Mouse (Mus musculus) gastrocnemius, adult 2 months (tissue): ENCODE measurements at regions not wholly inside any gene's neighbourhood (a gene's known extent, or its start where the extent isn't known, plus 50 kb on each side); places are given as distances from the start of the nearest gene placed in this dataset.
A peak's percentile ranks its signal among the peaks of the same experiment; 100 is the strongest.
"Not testable (repeated sequence)": the region's sequence is repeated elsewhere in the genome, so short reads cannot be mapped to it uniquely, and the experiment has no call there.

Source experiments
- DNase-seq: peaks from one replicate; pipeline ENCODE4 v3.0.0; 2022
- H3K27ac ChIP-seq: fragments of 200-600 bp; 2 replicates; pipeline ENCODE4 v1.8.1; 2022; ENCODE audit warnings: mild to moderate bottlenecking
- H3K4me3 ChIP-seq: fragments of 200-600 bp; 2 replicates; pipeline ENCODE4 v1.8.1; 2022; ENCODE audit warnings: mild to moderate bottlenecking, moderate library complexity
- CTCF ChIP-seq: fragments of 200-600 bp; IDR thresholded peaks from 2 replicates; pipeline ENCODE4 v1.8.1; 2022; ENCODE audit warnings: antibody characterized with exemption, mild to moderate bottlenecking, moderate library complexity
- intact Hi-C: fragments of 180-260 bp; cut with DNase I; formaldehyde crosslinking; loops from one replicate; pipeline ENCODE4 v1.15.1; 2025

DNA sequence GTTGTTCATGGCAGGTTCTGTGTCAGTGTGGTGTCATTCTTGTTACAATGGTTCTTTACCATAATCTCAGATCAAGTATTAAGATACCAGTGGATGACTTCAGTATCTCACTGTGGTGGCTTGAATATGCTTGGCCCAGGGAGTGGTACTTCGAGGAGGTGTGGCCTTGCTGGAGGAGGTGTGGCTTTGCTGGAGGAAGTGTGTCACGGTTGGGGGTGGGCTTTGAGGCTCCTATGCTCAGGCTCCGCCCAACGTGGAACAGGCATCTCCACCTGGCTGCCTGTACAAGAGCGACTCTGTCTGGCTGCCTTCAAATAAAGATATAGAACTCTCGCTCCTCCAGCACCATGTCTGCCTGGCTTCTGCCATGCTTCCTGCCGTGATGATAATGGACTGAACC, 63.6 kb downstream of the Cd2 start:
- DNase-seq: no peak
- H3K27ac ChIP-seq: no peak overlapping the region
- TF ChIP-seq CTCF: no peak
- intact Hi-C loops: no loop called here
- H3K4me3 ChIP-seq: no peak overlapping the region

DNA sequence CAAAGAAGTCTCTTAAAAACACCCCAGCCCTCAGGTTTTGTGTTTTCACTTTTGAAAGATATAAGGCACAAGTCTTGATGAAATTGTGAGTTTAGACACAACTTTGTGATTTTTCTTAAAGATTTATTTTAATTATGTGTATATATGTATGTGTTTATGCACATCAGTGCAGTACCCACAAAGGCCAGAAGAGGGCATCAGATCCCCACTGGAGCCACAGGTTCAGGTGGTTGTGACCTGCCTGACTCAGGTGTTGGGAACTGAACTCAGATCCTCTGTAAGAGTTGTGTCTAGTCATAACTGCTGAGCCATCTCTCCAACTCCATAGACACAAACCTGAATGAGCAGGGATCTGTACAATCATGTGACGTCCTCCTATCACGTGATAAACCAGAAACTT, 67.8 kb downstream of the Cd2 start:
- Histone ChIP-seq H3K4me3 (no peak overlapping the region), H3K27ac (no peak overlapping the region)
- TF ChIP-seq CTCF: peak; percentile 32
- intact Hi-C loops: no loop called here
- DNase-seq: no peak

GRCm38 (mm10) chr3:101216711-101217110, 71.0 kb downstream of the Cd2 start:
- intact Hi-C loops: no loop called here
- H3K4me3 ChIP-seq: no peak overlapping the region
- no peak for DNase-seq
- no peak overlapping the region for H3K27ac ChIP-seq
- TF ChIP-seq CTCF: no peak

- no peak overlapping the region for H3K4me3 ChIP-seq
- intact Hi-C loops: no loop called here
- no peak for TF ChIP-seq CTCF
- DNase-seq: peak; percentile 34
- H3K27ac ChIP-seq: peak overlapping the region; percentile 25; the same call in 1 of the 2 replicates
Observed at GRCm38 (mm10) chr3:101213212-101213562, 74.6 kb downstream of the Cd2 start.

DNA sequence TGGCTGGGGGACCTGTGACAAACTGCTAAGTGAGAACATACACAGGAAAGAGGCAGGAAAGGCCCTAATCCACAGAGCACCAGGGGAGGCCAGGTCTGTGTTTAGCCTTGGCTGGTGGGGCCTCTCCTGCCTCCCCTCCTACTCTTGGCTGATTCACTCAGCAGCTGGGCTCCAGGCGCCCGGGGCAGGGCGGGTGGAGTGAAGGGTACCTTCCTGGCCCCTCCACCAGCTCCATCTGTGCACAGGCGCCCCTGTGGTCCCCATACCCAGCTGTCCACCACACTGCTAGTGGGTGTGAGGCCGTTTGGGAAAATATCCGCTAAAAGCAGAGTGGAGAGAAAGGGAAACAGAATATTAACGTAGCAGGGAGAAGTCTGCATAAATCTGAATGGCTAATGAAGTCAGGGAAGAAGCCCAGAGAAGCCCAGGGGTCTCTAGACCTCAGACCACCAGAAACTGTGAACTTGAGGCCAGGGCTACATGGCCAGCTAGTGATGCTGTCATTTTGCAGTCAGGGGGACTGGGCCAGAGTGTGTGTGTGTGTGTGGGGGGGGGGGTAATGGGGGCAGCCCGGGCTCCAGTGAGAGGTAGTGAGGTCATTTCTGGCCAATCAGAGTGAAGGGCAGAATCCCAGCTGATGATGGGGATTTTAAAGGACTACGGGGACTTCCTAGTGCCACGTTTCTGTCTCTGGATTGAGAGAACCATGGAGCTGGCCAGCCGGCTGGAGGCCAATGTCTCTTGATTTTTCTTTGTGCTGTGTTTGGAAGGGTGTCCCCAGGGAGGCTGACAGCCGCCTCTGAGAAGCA, 75.1 kb downstream of the Cd2 start:
- no peak for TF ChIP-seq CTCF
- H3K27ac ChIP-seq: peak overlapping the region; percentile 63
- intact Hi-C loops: no loop called here
- H3K4me3 ChIP-seq: peak overlapping the region; percentile 28; the same call in 1 of the 2 replicates
- DNase-seq: peak; percentile 53

DNA sequence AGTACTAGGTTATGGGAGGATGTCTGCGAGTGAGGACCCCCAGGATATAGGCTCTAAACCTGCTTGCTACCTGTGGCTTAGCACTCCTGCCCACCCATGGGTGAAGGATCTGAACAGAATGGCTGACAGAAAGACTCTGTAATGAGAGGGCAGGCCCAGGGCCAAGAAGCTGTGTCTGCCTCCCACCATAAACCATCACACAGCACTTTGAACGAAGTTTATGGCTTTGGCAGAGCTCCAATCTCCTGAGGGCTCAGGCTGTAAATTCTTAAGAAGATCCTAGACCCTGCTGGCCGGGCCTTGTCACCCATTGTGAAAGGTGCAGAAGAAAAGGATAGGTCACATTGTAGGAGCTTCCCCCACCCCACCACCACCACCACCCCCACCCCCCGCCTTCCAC, 75.8 kb downstream of the Cd2 start:
- intact Hi-C loops: no loop called here

DNA sequence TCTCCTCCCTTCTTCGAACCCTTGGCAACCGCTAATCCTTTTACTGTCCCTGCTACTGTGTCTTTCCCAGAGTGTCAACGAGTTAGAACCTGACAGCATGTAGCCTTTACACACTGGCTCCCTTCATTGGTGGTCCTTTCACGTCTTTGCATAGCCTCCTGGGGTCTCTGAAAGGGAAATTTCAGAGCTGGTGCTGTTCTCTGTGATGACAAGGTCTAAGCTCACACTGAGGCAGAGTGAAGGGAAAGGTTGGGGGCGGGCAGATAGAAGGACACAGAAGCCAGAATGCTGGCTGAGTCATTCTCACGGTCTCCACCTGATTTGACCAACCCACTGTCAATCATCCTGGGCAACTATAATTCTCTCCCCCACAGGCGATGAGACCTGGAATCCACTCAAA, 78.2 kb downstream of the Cd2 start:
- no peak overlapping the region for H3K27ac ChIP-seq
- TF ChIP-seq CTCF: no peak
- no peak for DNase-seq
- intact Hi-C loops: no loop called here
- H3K4me3 ChIP-seq: no peak overlapping the region

More for the DNA sequence above, 75.8 kb downstream of the Cd2 start:
- TF ChIP-seq CTCF: no peak
- Histone ChIP-seq H3K27ac (no peak overlapping the region), H3K4me3 (no peak overlapping the region)
- DNase-seq: no peak

- intact Hi-C loops: no loop called here
- no peak overlapping the region for H3K27ac ChIP-seq
- TF ChIP-seq CTCF: no peak
Observed at GRCm38 (mm10) chr3:101208751-101209150, 79.0 kb downstream of the Cd2 start.

DNA sequence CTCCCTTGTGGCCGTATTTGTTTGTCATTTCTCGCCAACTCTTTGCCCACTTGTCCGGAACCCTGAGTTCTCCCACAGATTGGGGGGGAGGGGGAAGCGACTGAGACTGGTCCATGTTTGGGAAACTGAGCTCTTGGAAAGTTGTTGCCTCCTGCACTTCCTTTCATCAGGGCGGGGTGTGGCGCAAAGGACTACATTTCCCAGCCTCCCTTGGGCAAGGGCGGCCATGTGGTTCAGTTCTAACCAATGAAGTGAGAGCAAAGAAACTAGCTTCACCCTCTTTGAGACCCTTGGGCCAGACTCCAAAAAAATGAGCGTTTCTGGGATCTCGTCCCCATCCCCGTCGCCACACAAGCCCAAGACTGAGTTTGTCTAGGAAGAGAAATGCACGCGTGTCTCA, 81.6 kb downstream of the Cd2 start:
- H3K27ac ChIP-seq, H3K4me3 ChIP-seq, intact Hi-C loops: not testable (repeated sequence)
- peak; percentile 60 for DNase-seq

More at GRCm38 (mm10) chr3:101208751-101209150, 79.0 kb downstream of the Cd2 start:
- H3K4me3 ChIP-seq: no peak overlapping the region
- no peak for DNase-seq

DNA sequence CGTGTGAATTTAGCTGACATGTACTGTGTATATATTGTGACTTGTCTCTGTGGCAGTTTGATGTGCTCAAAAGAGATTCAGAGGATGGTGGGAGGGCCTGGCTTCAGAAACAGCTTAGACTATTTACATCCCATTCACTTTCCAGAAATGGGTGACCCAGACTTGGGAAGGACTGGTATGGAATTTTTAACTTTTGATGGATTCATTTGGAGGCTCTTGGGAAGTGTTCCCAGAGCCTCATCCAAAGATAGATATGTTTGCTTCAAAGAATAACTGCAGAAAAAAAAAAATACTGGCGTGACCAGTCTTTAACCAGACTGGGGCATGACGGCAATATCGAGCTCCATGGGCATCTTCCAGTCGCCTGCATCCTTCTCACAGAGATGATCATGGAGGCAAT, 84.6 kb upstream of the Ptgfrn start:
- Histone ChIP-seq H3K27ac (no peak overlapping the region), H3K4me3 (no peak overlapping the region)
- no peak for DNase-seq
- intact Hi-C loops: no loop called here
- no peak for TF ChIP-seq CTCF

GRCm38 (mm10) chr3:101194319-101194718, 84.2 kb upstream of the Ptgfrn start:
- DNase-seq: no peak
- Histone ChIP-seq H3K27ac (no peak overlapping the region), H3K4me3 (no peak overlapping the region)
- intact Hi-C loops: no loop called here
- TF ChIP-seq CTCF: no peak

- DNase-seq: no peak
- TF ChIP-seq CTCF: no peak
- no peak overlapping the region for H3K4me3 ChIP-seq
- intact Hi-C loops: no loop called here
- no peak overlapping the region for H3K27ac ChIP-seq
Observed at GRCm38 (mm10) chr3:101191298-101191986, 81.4 kb upstream of the Ptgfrn start.

- H3K4me3 ChIP-seq: no peak overlapping the region
- no peak overlapping the region for H3K27ac ChIP-seq
- TF ChIP-seq CTCF: no peak
- no peak for DNase-seq
- intact Hi-C loops: no loop called here
Observed at GRCm38 (mm10) chr3:101181958-101182357, 71.9 kb upstream of the Ptgfrn start.

GRCm38 (mm10) chr3:101173954-101174353, 63.9 kb upstream of the Ptgfrn start:
- no peak for TF ChIP-seq CTCF
- Histone ChIP-seq H3K27ac (no peak overlapping the region), H3K4me3 (no peak overlapping the region)
- DNase-seq: no peak
- intact Hi-C loops: no loop called here
